Mouse (Mus musculus) ES-Bruce4 (cell line): Measurements from ENCODE around the gene Kmt5a. TPM values are rescaled to one million over a fixed set of nuclear protein-coding genes. Genes with fewer than 3 reads are reported as not detected.
"Not testable (repeated sequence)": the region's sequence is repeated elsewhere in the genome, so short reads cannot be mapped to it uniquely, and the experiment has no call there.

Source experiments
- H3K27ac ChIP-seq: 2 replicates; pipeline ENCODE4 v1.5.1; 2012; ENCODE audit warnings: low read length, inconsistent platforms; ENCODE audit not compliant: insufficient read depth
- H3K27me3 ChIP-seq: 2 replicates; pipeline ENCODE4 v1.6.1; 2012; ENCODE audit warnings: mild to moderate bottlenecking, low read length, inconsistent platforms; ENCODE audit not compliant: control insufficient read depth, poor library complexity, insufficient read depth, severe bottlenecking
- H3K36me3 ChIP-seq: 2 replicates; pipeline ENCODE4 v1.6.1; 2012; ENCODE audit warnings: inconsistent platforms, mild to moderate bottlenecking, low read length, moderate library complexity; ENCODE audit not compliant: control insufficient read depth, poor library complexity, insufficient read depth, severe bottlenecking
- H3K4me1 ChIP-seq: one replicate; pipeline ENCODE4 v1.8.1; 2011; ENCODE audit warnings: low read length; ENCODE audit not compliant: control insufficient read depth, insufficient read depth
- H3K4me3 ChIP-seq: 2 replicates; pipeline ENCODE4 v1.5.1; 2011; ENCODE audit warnings: low read depth, mild to moderate bottlenecking, low read length
- H3K9ac ChIP-seq: 2 replicates; pipeline ENCODE4 v1.6.1; 2012; ENCODE audit warnings: low read depth, mild to moderate bottlenecking, inconsistent platforms; ENCODE audit not compliant: poor library complexity, severe bottlenecking
- H3K9me3 ChIP-seq: replicated peaks from 2 replicates; pipeline ENCODE4 v1.6.1; 2012; ENCODE audit warnings: mild to moderate bottlenecking, low read length, inconsistent platforms; ENCODE audit not compliant: control insufficient read depth, poor library complexity, insufficient read depth, severe bottlenecking
- CTCF ChIP-seq: IDR thresholded peaks from one replicate; pipeline ENCODE4 v1.8.1; 2011; ENCODE audit warnings: low read depth, low read length
- EP300 ChIP-seq: IDR thresholded peaks from 2 replicates; pipeline ENCODE4 v1.6.1; 2011; ENCODE audit warnings: low read depth, low read length; ENCODE audit not compliant: insufficient read depth
- POLR2A ChIP-seq: IDR thresholded peaks from one replicate; pipeline ENCODE4 v1.8.1; 2011; ENCODE audit warnings: low read length; ENCODE audit not compliant: insufficient read depth
- polyA plus RNA-seq: library from polyadenylated mRNA; stranded (reverse); fragments of >200 nt; gene quantifications from 2 replicates; pipeline ENCODE4 v1.2.4, GENCODE M21; 2011; ENCODE audit warnings: low read depth; ENCODE audit not compliant: missing spikeins, insufficient read depth, insufficient read length

Gene Kmt5a
- polyA plus RNA-seq, 1 experiment: 187 TPM

- peaks cover 54% of the 10 kb centered on the region for H3K36me3 ChIP-seq
These were observed 11.1 kb downstream of the Kmt5a start for GRCm38 (mm10) chr5:124450641-124451340.

GRCm38 (mm10) chr5:124452494-124453228 is 12.9 kb downstream of the Kmt5a start:
- Histone ChIP-seq H3K36me3 (peaks cover 63% of the 10 kb centered on the region), H3K4me3 (no peak overlapping the region), H3K4me1 (peaks cover 3% of the 10 kb centered on the region), H3K9ac (no peak overlapping the region), H3K9me3 (no peaks in the 10 kb centered on the region), H3K27me3 (no peaks in the 10 kb centered on the region), H3K27ac (no peak overlapping the region)
- TF ChIP-seq EP300 (no peak), CTCF (no peak), POLR2A (no peak)

More at GRCm38 (mm10) chr5:124450641-124451340, 11.1 kb downstream of the Kmt5a start:
- TF ChIP-seq CTCF: no peak
- no peak for TF ChIP-seq POLR2A
- no peak for TF ChIP-seq EP300
- Histone ChIP-seq H3K27me3 (no peaks in the 10 kb centered on the region), H3K4me3 (no peak overlapping the region), H3K4me1 (peaks cover 5% of the 10 kb centered on the region), H3K9me3 (no peaks in the 10 kb centered on the region), H3K9ac (no peak overlapping the region), H3K27ac (no peak overlapping the region)

DNA sequence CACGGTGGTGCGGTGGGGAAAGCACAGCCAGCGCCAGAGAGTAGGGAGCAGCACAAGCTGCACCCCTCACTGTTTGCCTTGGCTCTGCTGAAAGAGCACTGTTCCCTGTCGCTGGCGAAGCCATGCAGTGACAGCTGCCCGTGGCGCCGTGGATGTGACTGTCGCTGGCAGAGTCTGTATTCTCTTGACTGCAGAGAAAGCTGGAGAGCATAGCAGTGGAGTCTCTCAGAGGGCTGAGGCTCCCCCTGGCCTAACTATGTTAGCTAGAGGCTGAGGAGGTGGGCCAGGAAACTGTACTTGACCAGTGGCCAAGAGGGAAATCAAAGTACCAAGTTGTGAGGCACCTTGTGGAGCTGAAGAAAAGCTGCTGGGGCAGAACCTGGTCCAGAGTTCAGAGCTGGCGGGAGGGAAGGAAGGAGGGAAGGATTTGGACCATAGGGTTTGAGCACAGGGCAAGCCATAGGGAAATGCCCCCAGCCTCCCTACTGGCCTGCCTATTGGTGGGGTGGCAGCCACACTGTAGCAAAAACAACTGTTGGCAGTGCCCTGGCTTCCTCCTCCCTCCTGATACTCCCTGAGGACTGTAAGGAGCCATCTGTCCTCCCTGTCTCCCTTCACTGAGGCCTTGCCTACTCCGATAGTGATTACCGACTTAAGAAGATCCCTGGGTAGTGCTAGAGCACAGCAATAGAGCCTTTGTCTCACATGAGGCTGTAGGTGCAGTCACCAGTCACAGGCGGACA is 13.8 kb downstream of the Kmt5a start:
- no peaks in the 10 kb centered on the region for H3K27me3 ChIP-seq
- peaks cover 63% of the 10 kb centered on the region for H3K36me3 ChIP-seq
- no peak overlapping the region for H3K4me3 ChIP-seq
- H3K9ac ChIP-seq: no peak overlapping the region
- no peaks in the 10 kb centered on the region for H3K9me3 ChIP-seq
- peaks cover 3% of the 10 kb centered on the region for H3K4me1 ChIP-seq
- no peak overlapping the region for H3K27ac ChIP-seq
- no peak for TF ChIP-seq POLR2A
- TF ChIP-seq CTCF: no peak
- TF ChIP-seq EP300: no peak

DNA sequence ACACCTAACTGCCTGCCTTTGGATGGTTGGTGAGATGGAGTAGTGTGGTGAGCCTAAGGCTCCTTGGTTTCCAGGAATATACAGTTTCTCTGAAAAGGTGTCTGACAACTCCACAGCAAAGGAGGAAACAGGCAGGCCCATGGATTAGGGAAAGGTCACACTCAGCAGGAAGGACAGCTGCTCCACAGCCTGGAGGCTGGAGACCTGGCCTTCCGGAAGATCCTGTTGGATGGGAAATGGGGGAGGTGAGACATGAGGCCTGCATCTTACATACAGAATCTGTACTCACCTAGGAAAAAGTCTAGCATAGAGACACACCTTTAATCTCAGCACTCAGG is 14.3 kb downstream of the Kmt5a start:
- no peak overlapping the region for H3K9ac ChIP-seq
- no peaks in the 10 kb centered on the region for H3K27me3 ChIP-seq
- H3K36me3 ChIP-seq: peaks cover 63% of the 10 kb centered on the region
- no peak overlapping the region for H3K4me3 ChIP-seq
- no peaks in the 10 kb centered on the region for H3K9me3 ChIP-seq
- no peak overlapping the region for H3K27ac ChIP-seq
- TF ChIP-seq EP300: peak; percentile 58; the same call in 1 of the 2 replicates
- TF ChIP-seq CTCF: no peak
- peaks cover 3% of the 10 kb centered on the region for H3K4me1 ChIP-seq

DNA sequence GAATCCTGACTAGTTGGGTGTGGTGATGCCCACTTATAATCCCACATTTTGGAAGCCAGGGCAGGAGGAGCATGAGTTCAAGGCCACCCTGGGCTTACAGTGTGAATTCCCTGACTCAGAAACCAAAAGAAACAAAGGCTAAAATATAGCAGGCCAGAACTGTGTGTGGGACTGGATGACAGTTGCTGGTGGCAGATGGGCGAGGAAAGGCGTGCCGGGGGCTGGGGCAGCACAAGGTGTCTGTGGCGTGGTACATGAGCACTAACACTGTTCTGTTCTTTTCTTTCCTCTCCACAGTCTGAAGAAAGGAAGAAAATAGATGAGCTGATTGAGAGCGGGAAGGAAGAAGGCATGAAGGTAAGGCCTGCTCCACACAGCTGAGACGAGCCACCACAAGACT is 17.0 kb downstream of the Kmt5a start:
- Histone ChIP-seq H3K4me3 (no peak overlapping the region), H3K9ac (no peak overlapping the region), H3K4me1 (no peaks in the 10 kb centered on the region), H3K36me3 (peaks cover 53% of the 10 kb centered on the region), H3K27ac (no peak overlapping the region), H3K27me3 (no peaks in the 10 kb centered on the region), H3K9me3 (no peaks in the 10 kb centered on the region)
- TF ChIP-seq POLR2A: no peak

- peaks cover 44% of the 10 kb centered on the region for H3K36me3 ChIP-seq
- not testable (repeated sequence) for H3K27me3 ChIP-seq
These were observed 21.2 kb downstream of the Kmt5a start for GRCm38 (mm10) chr5:124460922-124461321.

More at GRCm38 (mm10) chr5:124460922-124461321, 21.2 kb downstream of the Kmt5a start:
- H3K4me3 ChIP-seq, H3K4me1 ChIP-seq, H3K9me3 ChIP-seq, H3K9ac ChIP-seq, H3K27ac ChIP-seq: not testable (repeated sequence)
